Mouse (Mus musculus) brain, embryonic 14.5 days (tissue): ENCODE results near the gene Grm7.

Source experiments
- CTCF ChIP-seq: fragments of 200-500 bp; IDR thresholded peaks from 2 replicates; pipeline ENCODE4 v1.5.1; 2012; ENCODE audit warnings: inconsistent platforms, mild to moderate bottlenecking, moderate library complexity, borderline replicate concordance; ENCODE audit not compliant: insufficient read depth, insufficient read length; ENCODE audit errors: extremely low read depth
- POLR2A ChIP-seq: fragments of 200-500 bp; IDR thresholded peaks from 2 replicates; pipeline ENCODE4 v1.6.1; 2012; ENCODE audit warnings: mild to moderate bottlenecking, inconsistent platforms, borderline replicate concordance; ENCODE audit not compliant: poor library complexity, insufficient read depth, insufficient read length, severe bottlenecking; ENCODE audit errors: extremely low read depth

GRCm38 (mm10) chr6:110668447-110668846 is 23.1 kb downstream of the Grm7 start:
- TF ChIP-seq CTCF, result no peak
- TF ChIP-seq POLR2A, result no peak
